Mouse (Mus musculus) adrenal gland, postnatal 4 days (tissue): Measurements from ENCODE around the gene Gucy2g. TPM values are rescaled to one million over a fixed set of nuclear protein-coding genes. Genes with fewer than 3 reads are reported as not detected.

Experiments
- DNase-seq, 2 experiments: peaks; one replicate each; pipeline ENCODE4 v3.0.0; 2021 to 2022; ENCODE audit warnings: low spot score in 2 of 2, mixed read lengths in 2 of 2
- long read RNA-seq, 2 experiments: library from polyadenylated mRNA; stranded (forward); transcript quantifications; one replicate each; pipeline ENCODE4 v2.0.0; 2021
- total RNA-seq, 2 experiments: library from RNA; stranded (reverse); gene quantifications; 2 replicates each; pipeline ENCODE4 v1.2.3; 2021

Gucy2g gene
- under 1 TPM in 1 of 2 experiments, not detected in 1; 0.08 TPM for total RNA-seq
- long read RNA-seq, experiment 1, result 0 reads
- long read RNA-seq, experiment 2, result 0 reads

- no peak for DNase-seq
These were observed at the start of gene Gucy2g for GRCm38 (mm10) chr19:55241186-55241645. Gucy2g (minus strand) TSS chr19:55241236.

GRCm38 (mm10) chr19:55288974-55289373 is 47.9 kb upstream of the Gucy2g start:
- no peak for DNase-seq

GRCm38 (mm10) chr19:55286034-55286433 is 45.0 kb upstream of the Gucy2g start:
- no peak for DNase-seq

- no peak for DNase-seq
These were observed 43.1 kb upstream of the Gucy2g start for GRCm38 (mm10) chr19:55284093-55284492.

GRCm38 (mm10) chr19:55276770-55277169 is 35.7 kb upstream of the Gucy2g start:
- no peak for DNase-seq

GRCm38 (mm10) chr19:55276100-55276499 is 35.1 kb upstream of the Gucy2g start:
- DNase-seq, result no peak

GRCm38 (mm10) chr19:55273340-55273739 is 32.3 kb upstream of the Gucy2g start:
- DNase-seq, result no peak

- no peak for DNase-seq
These were observed 30.4 kb upstream of the Gucy2g start for GRCm38 (mm10) chr19:55271448-55271847.

GRCm38 (mm10) chr19:55269051-55269450 is 28.0 kb upstream of the Gucy2g start:
- no peak for DNase-seq

- DNase-seq, result no peak
These were observed 27.1 kb upstream of the Gucy2g start for GRCm38 (mm10) chr19:55268150-55268549.

- no peak for DNase-seq
These were observed 25.8 kb upstream of the Gucy2g start for GRCm38 (mm10) chr19:55266786-55267185.

- no peak for DNase-seq
These were observed 24.2 kb upstream of the Gucy2g start for GRCm38 (mm10) chr19:55265269-55265668.

GRCm38 (mm10) chr19:55260389-55261184 is 19.6 kb upstream of the Gucy2g start:
- DNase-seq, result no peak

- DNase-seq, result no peak
These were observed 17.5 kb upstream of the Gucy2g start for GRCm38 (mm10) chr19:55258514-55258913.

- no peak for DNase-seq
These were observed 16.8 kb upstream of the Gucy2g start for GRCm38 (mm10) chr19:55257656-55258375.

- no peak for DNase-seq
These were observed 15.1 kb upstream of the Gucy2g start for GRCm38 (mm10) chr19:55256156-55256555.

- no peak for DNase-seq
These were observed 13.5 kb upstream of the Gucy2g start for GRCm38 (mm10) chr19:55254513-55255016.

GRCm38 (mm10) chr19:55253570-55254441 is 12.8 kb upstream of the Gucy2g start:
- peak; percentile 38 to 42 for DNase-seq

GRCm38 (mm10) chr19:55253239-55253569 is 12.2 kb upstream of the Gucy2g start:
- DNase-seq, result no peak

- no peak for DNase-seq
These were observed 10.5 kb upstream of the Gucy2g start, which contains the start of gene Acsl5 for GRCm38 (mm10) chr19:55251383-55252124. Acsl5 (plus strand) TSS chr19:55251938.
